Mouse (Mus musculus) testis, adult 2 months (tissue): ENCODE measurements around the gene Ptf1a.

Experiments used
- CTCF ChIP-seq: fragments of 200-500 bp; IDR thresholded peaks from 2 replicates; pipeline ENCODE4 v1.5.1; 2012; ENCODE audit warnings: low read depth, mild to moderate bottlenecking, inconsistent platforms, low read length, moderate library complexity; ENCODE audit not compliant: control insufficient read depth, insufficient read depth, insufficient replicate concordance
- POLR2A ChIP-seq: fragments of 200-500 bp; IDR thresholded peaks from 2 replicates; pipeline ENCODE4 v1.6.1; 2012; ENCODE audit warnings: low read depth, mild to moderate bottlenecking, inconsistent platforms, low read length, moderate library complexity; ENCODE audit not compliant: control insufficient read depth

DNA sequence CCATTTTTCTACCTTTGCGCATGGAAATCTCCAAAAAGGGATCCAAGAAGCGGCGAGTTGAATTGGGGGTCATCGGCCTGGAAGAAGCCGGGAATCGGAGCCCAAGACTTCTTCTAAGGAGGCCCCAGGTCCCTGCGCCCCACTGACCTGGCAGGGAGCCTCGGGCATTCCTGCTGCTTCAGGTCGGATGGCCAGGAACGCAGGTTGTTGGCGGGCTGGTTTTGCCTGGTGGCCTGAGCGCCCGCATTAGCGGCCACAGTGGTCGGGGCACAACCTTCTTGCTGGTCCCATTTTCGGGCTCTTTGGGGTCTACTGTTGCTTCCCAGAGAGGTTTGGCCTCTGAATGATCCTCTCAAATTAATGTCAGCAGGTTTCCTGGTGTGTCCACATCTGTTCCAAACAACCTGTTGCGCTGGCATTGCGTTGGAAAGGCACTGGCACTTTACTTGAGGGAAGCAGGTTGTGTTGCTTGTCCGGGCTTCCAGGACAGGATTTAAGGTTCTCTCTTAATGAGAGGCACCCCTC, 7.1 kb downstream of the Ptf1a start:
- TF ChIP-seq CTCF (no peak), POLR2A (no peak)
